In genomic region chr9:91959592-91959991, GRCm38 (mm10) we compare ENCODE assay signal across 11 mouse cellular contexts.
A peak's percentile ranks its signal among the peaks of the same experiment; 100 is the strongest.
DNase-seq lines count a peak whose midpoint lies in the region; ATAC-seq and TF ChIP-seq lines count a peak whose summit lies in the region.
"Had no signal": no experiment of that assay in that cellular context is flagged by ENCODE, and none has a peak within 500 bp of the region (broad histone marks: within the 10 kb centered on the region; RNA-seq: fewer than 3 reads in every experiment).

No protein-coding gene starts in this region.

- TF ChIP-seq CTCF in left cerebral cortex, adult 2 months (IDR thresholded peaks at IDR 0.05) = peak; percentile 48
- no peak for TF ChIP-seq CTCF in intestine, postnatal 0 days (IDR thresholded peaks at IDR 0.05; ENCODE audit: low read depth)

- peak; percentile 63 for ATAC-seq in neural tube, embryonic 13.5 days (ENCODE audit: low read depth)
- ATAC-seq in intestine, postnatal 0 days = no peak
- ATAC-seq: activated CD4-positive, CD25-positive, alpha-beta regulatory T cell, adult 4 months had no signal

- no peaks in the 10 kb centered on the region for H3K36me3 ChIP-seq in neural tube, embryonic 13.5 days
- no peaks in the 10 kb centered on the region for H3K36me3 ChIP-seq in heart, embryonic 10.5 days
- H3K36me3 ChIP-seq in intestine, postnatal 0 days (ENCODE audit: control insufficient read depth, insufficient read depth) = no peaks in the 10 kb centered on the region
- H3K36me3 ChIP-seq: limb, embryonic 13.5 days had no signal

- no peak overlapping the region for H3K4me2 ChIP-seq in neural tube, embryonic 13.5 days
- H3K4me2 ChIP-seq in intestine, postnatal 0 days (replicated peaks; ENCODE audit: low read depth) = no peak overlapping the region
- H3K4me2 ChIP-seq: limb, embryonic 13.5 days had no signal

- no peaks in the 10 kb centered on the region for H3K9me3 ChIP-seq in neural tube, embryonic 13.5 days
- H3K9me3 ChIP-seq in heart, embryonic 10.5 days = no peaks in the 10 kb centered on the region
- H3K9me3 ChIP-seq in intestine, postnatal 0 days (ENCODE audit: control insufficient read depth) = no peaks in the 10 kb centered on the region
- H3K9me3 ChIP-seq: limb, embryonic 13.5 days had no signal

- no peak overlapping the region for H3K4me3 ChIP-seq in left cerebral cortex, adult 2 months
- H3K4me3 ChIP-seq in neural tube, embryonic 13.5 days = no peak overlapping the region
- no peak overlapping the region for H3K4me3 ChIP-seq in heart, embryonic 10.5 days
- no peak overlapping the region for H3K4me3 ChIP-seq in intestine, postnatal 0 days (ENCODE audit: low read depth, low read length)
- H3K4me3 ChIP-seq: erythroblast, embryonic 14.5 days; limb, embryonic 13.5 days had no signal

- H3K27ac ChIP-seq in left cerebral cortex, adult 2 months = no peak overlapping the region
- no peak overlapping the region for H3K27ac ChIP-seq in neural tube, embryonic 13.5 days (replicated peaks)
- H3K27ac ChIP-seq in heart, embryonic 10.5 days = no peak overlapping the region
- H3K27ac ChIP-seq in intestine, postnatal 0 days (ENCODE audit: low read depth, low read length) = no peak overlapping the region
- H3K27ac ChIP-seq: limb, embryonic 13.5 days had no signal

- no peaks in the 10 kb centered on the region for H3K27me3 ChIP-seq in neural tube, embryonic 13.5 days
- no peaks in the 10 kb centered on the region for H3K27me3 ChIP-seq in heart, embryonic 10.5 days (ENCODE audit: insufficient read depth, poor library complexity, severe bottlenecking)
- no peaks in the 10 kb centered on the region for H3K27me3 ChIP-seq in intestine, postnatal 0 days (replicated peaks; ENCODE audit: control insufficient read depth, insufficient read depth, low read length)
- H3K27me3 ChIP-seq: limb, embryonic 13.5 days had no signal

- intact Hi-C loops in left cerebral cortex, adult 2 months (cut with DNase I) = loop anchor here (1.0 kb wide), 1 partner anchor 1260 kb away; no protein-coding TSS in a partner anchor

- no peak for DNase-seq in left cerebral cortex, adult 2 months (ENCODE audit: extremely low spot score in 1 of 2, low spot score in 2 of 2)
- no peak for DNase-seq in left cerebral cortex, adult 9 months (ENCODE audit: low spot score in 2 of 2)
- DNase-seq in brain, embryonic 18.5 days (ENCODE audit: low read depth, low spot score) = peak; percentile 34
- DNase-seq in cerebellum, postnatal 14 days = peak; percentile 43 to 69
- no peak for DNase-seq in heart, embryonic 10.5 days (ENCODE audit: low spot score)
- DNase-seq: kidney, postnatal 4 days had no signal

- H3K4me1 ChIP-seq in neural tube, embryonic 13.5 days (replicated peaks) = peaks cover 7% of the 10 kb centered on the region; the same call in 1 of the 2 replicates
- no peaks in the 10 kb centered on the region for H3K4me1 ChIP-seq in heart, embryonic 10.5 days
- H3K4me1 ChIP-seq in intestine, postnatal 0 days (replicated peaks; ENCODE audit: control insufficient read depth, insufficient read depth, low read length) = no peaks in the 10 kb centered on the region
- H3K4me1 ChIP-seq: limb, embryonic 13.5 days had no signal

- WGBS in neural tube, embryonic 13.5 days = 9% methylated on average over 1 of the region's 1 CpGs
- WGBS in heart, embryonic 10.5 days = 37% methylated on average over 1 of the region's 1 CpGs
- 24% methylated on average over 1 of the region's 1 CpGs for WGBS in intestine, postnatal 0 days

- H3K9ac ChIP-seq in neural tube, embryonic 13.5 days = no peak overlapping the region
- H3K9ac ChIP-seq in intestine, postnatal 0 days (ENCODE audit: low read depth, low read length) = no peak overlapping the region
- H3K9ac ChIP-seq: limb, embryonic 13.5 days had no signal

Comparison
In these comparisons a context has a peak if more than half of its experiments do, and no peak if none do; other contexts are left out.
1. DNase-seq: peak in brain, embryonic 18.5 days (single experiment) and cerebellum, postnatal 14 days (2 of 2); none in left cerebral cortex, adult 2 months (0 of 2), left cerebral cortex, adult 9 months (0 of 2) and heart, embryonic 10.5 days (single experiment).